Comparison of ENCODE assay signal across 16 mouse cellular contexts in the genomic region with DNA sequence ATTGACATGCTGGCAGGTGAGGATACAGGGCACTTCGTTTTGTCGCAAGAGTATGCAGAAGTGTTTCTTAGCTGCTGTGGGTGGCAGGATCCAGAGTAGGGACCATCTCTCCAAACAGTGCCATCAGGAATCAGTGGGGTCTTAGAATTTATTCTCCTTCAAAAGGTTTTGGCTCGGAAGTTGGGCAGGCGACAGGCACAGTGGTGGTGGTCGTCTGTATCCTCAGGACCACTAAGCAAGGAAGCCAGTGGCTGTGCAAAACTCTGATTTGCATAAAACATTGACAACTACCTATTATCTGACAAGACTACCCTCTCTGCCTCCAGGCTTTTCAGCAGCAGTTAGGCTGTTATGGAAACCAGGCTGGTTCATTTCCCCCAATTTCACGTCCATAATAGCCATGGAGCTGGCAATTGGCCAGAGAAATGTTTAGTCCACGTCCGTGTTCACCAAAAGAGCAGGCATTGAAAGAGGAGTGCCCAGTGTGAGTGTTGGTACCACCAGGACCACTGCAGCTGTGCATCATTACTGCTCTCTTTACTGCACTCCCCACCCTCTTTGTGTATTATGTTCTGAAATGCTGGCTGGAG.
A peak's percentile ranks its signal among the peaks of the same experiment; 100 is the strongest.
DNase-seq lines count a peak whose midpoint lies in the region; ATAC-seq and TF ChIP-seq lines count a peak whose summit lies in the region.
"Had no signal": no experiment of that assay in that cellular context is flagged by ENCODE, and none has a peak within 500 bp of the region (broad histone marks: within the 10 kb centered on the region; RNA-seq: fewer than 3 reads in every experiment).

No protein-coding gene starts in this region.

- H3K36me3 ChIP-seq in embryonic facial prominence, embryonic 10.5 days (replicated peaks) = no peaks in the 10 kb centered on the region
- no peaks in the 10 kb centered on the region for H3K36me3 ChIP-seq in forebrain, embryonic 11.5 days (ENCODE audit: control insufficient read depth, insufficient read depth, low read length)
- no peaks in the 10 kb centered on the region for H3K36me3 ChIP-seq in hindbrain, embryonic 15.5 days
- H3K36me3 ChIP-seq in neural tube, embryonic 13.5 days = no peaks in the 10 kb centered on the region
- no peaks in the 10 kb centered on the region for H3K36me3 ChIP-seq in intestine, postnatal 0 days (ENCODE audit: control insufficient read depth, insufficient read depth)
- H3K36me3 ChIP-seq: embryonic facial prominence, embryonic 13.5 days had no signal

- 0 out of 2 replicates have a peak overlapping the region, but pooled peaks have one; percentile 8 for H3K4me3 ChIP-seq in embryonic facial prominence, embryonic 10.5 days
- H3K4me3 ChIP-seq in forebrain, embryonic 11.5 days (ENCODE audit: low read depth, low read length) = no peak overlapping the region
- H3K4me3 ChIP-seq in hindbrain, embryonic 15.5 days = no peak overlapping the region
- H3K4me3 ChIP-seq in neural tube, embryonic 13.5 days = no peak overlapping the region
- H3K4me3 ChIP-seq in intestine, postnatal 0 days (ENCODE audit: low read depth, low read length) = no peak overlapping the region
- H3K4me3 ChIP-seq: embryonic facial prominence, embryonic 13.5 days; myocyte had no signal

- no peak for TF ChIP-seq CTCF in intestine, postnatal 0 days (IDR thresholded peaks at IDR 0.05; ENCODE audit: low read depth)

- peaks cover 42% of the 10 kb centered on the region for H3K27me3 ChIP-seq in embryonic facial prominence, embryonic 10.5 days (replicated peaks; ENCODE audit: low read depth, poor library complexity, severe bottlenecking)
- peaks cover 14% of the 10 kb centered on the region for H3K27me3 ChIP-seq in forebrain, embryonic 11.5 days (ENCODE audit: control insufficient read depth, insufficient read depth, low read length)
- H3K27me3 ChIP-seq in hindbrain, embryonic 15.5 days = no peaks in the 10 kb centered on the region
- H3K27me3 ChIP-seq in neural tube, embryonic 13.5 days = peaks cover 13% of the 10 kb centered on the region; the same call in 1 of the 2 replicates
- H3K27me3 ChIP-seq in intestine, postnatal 0 days (replicated peaks; ENCODE audit: control insufficient read depth, insufficient read depth, low read length) = no peaks in the 10 kb centered on the region

- no peaks in the 10 kb centered on the region for H3K9me3 ChIP-seq in embryonic facial prominence, embryonic 10.5 days
- H3K9me3 ChIP-seq in forebrain, embryonic 11.5 days (ENCODE audit: control insufficient read depth, low read length) = no peaks in the 10 kb centered on the region
- H3K9me3 ChIP-seq in hindbrain, embryonic 15.5 days = no peaks in the 10 kb centered on the region
- no peaks in the 10 kb centered on the region for H3K9me3 ChIP-seq in neural tube, embryonic 13.5 days
- H3K9me3 ChIP-seq in intestine, postnatal 0 days (ENCODE audit: control insufficient read depth) = no peaks in the 10 kb centered on the region
- H3K9me3 ChIP-seq: embryonic facial prominence, embryonic 13.5 days had no signal

- H3K4me2 ChIP-seq in forebrain, embryonic 11.5 days (ENCODE audit: low read depth, low read length, severe bottlenecking) = peak overlapping the region; percentile 42
- no peak overlapping the region for H3K4me2 ChIP-seq in hindbrain, embryonic 15.5 days
- H3K4me2 ChIP-seq in neural tube, embryonic 13.5 days = peak overlapping the region; percentile 18
- H3K4me2 ChIP-seq in intestine, postnatal 0 days (replicated peaks; ENCODE audit: low read depth) = no peak overlapping the region
- H3K4me2 ChIP-seq: liver, embryonic 11.5 days had no signal

- no peak overlapping the region for H3K9ac ChIP-seq in forebrain, embryonic 11.5 days (ENCODE audit: low read length)
- H3K9ac ChIP-seq in hindbrain, embryonic 15.5 days = no peak overlapping the region
- H3K9ac ChIP-seq in neural tube, embryonic 13.5 days = no peak overlapping the region
- H3K9ac ChIP-seq in intestine, postnatal 0 days (ENCODE audit: low read depth, low read length) = no peak overlapping the region
- H3K9ac ChIP-seq: embryonic facial prominence, embryonic 13.5 days had no signal

- 13% methylated on average over 8 of the region's 8 CpGs for WGBS in embryonic facial prominence, embryonic 10.5 days
- 5% methylated on average over 8 of the region's 8 CpGs for WGBS in forebrain, embryonic 11.5 days
- 17% methylated on average over 8 of the region's 8 CpGs for WGBS in hindbrain, embryonic 15.5 days
- WGBS in neural tube, embryonic 13.5 days = 13% methylated on average over 8 of the region's 8 CpGs
- WGBS in intestine, postnatal 0 days = 44% methylated on average over 8 of the region's 8 CpGs

- peaks cover 19% of the 10 kb centered on the region for H3K4me1 ChIP-seq in embryonic facial prominence, embryonic 10.5 days
- peaks cover 15% of the 10 kb centered on the region for H3K4me1 ChIP-seq in forebrain, embryonic 11.5 days (replicated peaks; ENCODE audit: control insufficient read depth, insufficient read depth, low read length)
- peaks cover 18% of the 10 kb centered on the region for H3K4me1 ChIP-seq in hindbrain, embryonic 15.5 days (replicated peaks)
- H3K4me1 ChIP-seq in neural tube, embryonic 13.5 days (replicated peaks) = peaks cover 20% of the 10 kb centered on the region
- no peaks in the 10 kb centered on the region for H3K4me1 ChIP-seq in intestine, postnatal 0 days (replicated peaks; ENCODE audit: control insufficient read depth, insufficient read depth, low read length)

- peak; percentile 87 for ATAC-seq in forebrain, embryonic 11.5 days (replicated peaks; ENCODE audit: low FRiP score)
- peak; percentile 64; the same call in 1 of the 2 replicates for ATAC-seq in hindbrain, embryonic 15.5 days (ENCODE audit: low FRiP score, low read depth)
- ATAC-seq in neural tube, embryonic 13.5 days (ENCODE audit: low read depth) = peak; percentile 63
- ATAC-seq in megakaryocyte progenitor cell, adult 5-6 weeks (replicated peaks; ENCODE audit: poor library complexity) = no peak
- no peak for ATAC-seq in intestine, postnatal 0 days

- DNase-seq in embryonic facial prominence, embryonic 10.5 days (ENCODE audit: low spot score) = no peak
- peak; percentile 75 for DNase-seq in forebrain, embryonic 11.5 days (ENCODE audit: low spot score)
- no peak for DNase-seq in testis, postnatal 10 days (ENCODE audit: low spot score)
- DNase-seq: cerebellum, adult 2 months; heart, postnatal 36 days; layer of hippocampus, postnatal 36 days; right cerebral cortex, postnatal 25 days; thymus, postnatal 4 days had no signal

- H3K27ac ChIP-seq in embryonic facial prominence, embryonic 10.5 days (replicated peaks) = no peak overlapping the region
- H3K27ac ChIP-seq in forebrain, embryonic 11.5 days (ENCODE audit: low read depth, low read length) = peak overlapping the region; percentile 92
- peak overlapping the region; percentile 45 for H3K27ac ChIP-seq in hindbrain, embryonic 15.5 days (replicated peaks)
- H3K27ac ChIP-seq in neural tube, embryonic 13.5 days (replicated peaks) = peak overlapping the region; percentile 75
- H3K27ac ChIP-seq in intestine, postnatal 0 days (ENCODE audit: low read depth, low read length) = no peak overlapping the region
- H3K27ac ChIP-seq: embryonic facial prominence, embryonic 13.5 days; kidney, postnatal 0 days had no signal

Comparison
In these comparisons a context has a peak if more than half of its experiments do, and no peak if none do; other contexts are left out.
1. H3K27ac ChIP-seq: peak in forebrain, embryonic 11.5 days (single experiment), hindbrain, embryonic 15.5 days (single experiment) and neural tube, embryonic 13.5 days (single experiment); none in embryonic facial prominence, embryonic 10.5 days (single experiment) and intestine, postnatal 0 days (single experiment).
2. ATAC-seq: peak in forebrain, embryonic 11.5 days (single experiment), hindbrain, embryonic 15.5 days (single experiment) and neural tube, embryonic 13.5 days (single experiment); none in megakaryocyte progenitor cell, adult 5-6 weeks (single experiment) and intestine, postnatal 0 days (single experiment).
3. H3K4me2 ChIP-seq: peak in forebrain, embryonic 11.5 days (single experiment) and neural tube, embryonic 13.5 days (single experiment); none in hindbrain, embryonic 15.5 days (single experiment) and intestine, postnatal 0 days (single experiment).